In the genomic region with DNA sequence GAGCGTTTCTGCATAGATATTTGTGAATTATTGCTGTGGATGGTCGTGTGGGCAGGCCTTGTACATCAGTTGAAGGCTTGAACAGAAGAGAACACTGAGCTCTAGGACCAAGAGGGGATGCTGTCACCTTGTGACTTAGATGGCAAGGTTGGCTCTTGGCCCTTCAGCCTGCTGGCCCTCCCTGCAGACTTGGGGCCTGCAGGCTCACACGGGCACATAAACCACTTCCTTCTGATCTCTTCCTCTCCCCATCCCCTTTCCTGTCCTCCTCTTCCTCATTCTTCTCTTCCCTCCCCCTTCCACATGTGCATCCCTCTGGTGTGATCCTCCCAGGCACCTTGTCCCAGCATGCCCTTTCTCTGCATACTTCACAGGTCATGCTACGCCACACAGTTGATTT, we compare ENCODE assay signal across 17 mouse cellular contexts.
A peak's percentile ranks its signal among the peaks of the same experiment; 100 is the strongest.
DNase-seq lines count a peak whose midpoint lies in the region; ATAC-seq and TF ChIP-seq lines count a peak whose summit lies in the region.
"Had no signal": no experiment of that assay in that cellular context is flagged by ENCODE, and none has a peak within 500 bp of the region (broad histone marks: within the 10 kb centered on the region; RNA-seq: fewer than 3 reads in every experiment).

No protein-coding gene starts in this region.

- no peak overlapping the region for H3K4me3 ChIP-seq in hindbrain, postnatal 0 days (ENCODE audit: low read length)
- no peak overlapping the region for H3K4me3 ChIP-seq in hindbrain, embryonic 10.5 days
- H3K4me3 ChIP-seq in megakaryocyte, embryonic 14.5 days (replicated peaks), result peak overlapping the region; percentile 19
- H3K4me3 ChIP-seq: embryonic facial prominence, embryonic 12.5 days; forebrain, embryonic 12.5 days; heart, embryonic 12.5 days; hindbrain, embryonic 15.5 days had no signal

- H3K9ac ChIP-seq in hindbrain, postnatal 0 days (replicated peaks; ENCODE audit: low read length), result no peak overlapping the region
- H3K9ac ChIP-seq: embryonic facial prominence, embryonic 12.5 days; forebrain, embryonic 12.5 days; forebrain, postnatal 0 days; heart, embryonic 12.5 days; hindbrain, embryonic 15.5 days had no signal

- no peak for DNase-seq in hindbrain, postnatal 0 days (ENCODE audit: low spot score)
- no peak for DNase-seq in hindbrain, embryonic 10.5 days (ENCODE audit: low spot score)
- DNase-seq in adrenal gland, postnatal 14 days, result no peak
- DNase-seq in cerebellum, adult 11-12 months, result no peak
- no peak for DNase-seq in kidney, postnatal 36 days
- DNase-seq: adrenal gland, postnatal 10 days; cerebellum, adult 8-10 months; cerebellum, postnatal 14 days; forebrain, postnatal 0 days; gastrocnemius, postnatal 14 days; kidney, adult 11 months had no signal

- WGBS in hindbrain, postnatal 0 days, result 86% methylated on average over 4 of the region's 4 CpGs
- WGBS in hindbrain, embryonic 10.5 days, result 84% methylated on average over 4 of the region's 4 CpGs

- no peak for TF ChIP-seq CTCF in hindbrain, postnatal 0 days (IDR thresholded peaks at IDR 0.05; ENCODE audit: low read depth)

- no peaks in the 10 kb centered on the region for H3K9me3 ChIP-seq in hindbrain, postnatal 0 days (ENCODE audit: low read length)
- H3K9me3 ChIP-seq in hindbrain, embryonic 10.5 days, result no peaks in the 10 kb centered on the region
- no peaks in the 10 kb centered on the region for H3K9me3 ChIP-seq in megakaryocyte, embryonic 14.5 days
- H3K9me3 ChIP-seq: embryonic facial prominence, embryonic 12.5 days; forebrain, embryonic 12.5 days; heart, embryonic 12.5 days; hindbrain, embryonic 15.5 days had no signal

- no peaks in the 10 kb centered on the region for H3K4me1 ChIP-seq in hindbrain, postnatal 0 days (ENCODE audit: insufficient read depth, low read length)
- peaks cover 8% of the 10 kb centered on the region; the same call in 1 of the 2 replicates for H3K4me1 ChIP-seq in hindbrain, embryonic 10.5 days (replicated peaks)
- H3K4me1 ChIP-seq in megakaryocyte, embryonic 14.5 days, result peaks cover 95% of the 10 kb centered on the region
- H3K4me1 ChIP-seq: hindbrain, embryonic 15.5 days had no signal

- H3K27me3 ChIP-seq in hindbrain, postnatal 0 days (ENCODE audit: insufficient read depth, low read length), result no peaks in the 10 kb centered on the region
- no peaks in the 10 kb centered on the region for H3K27me3 ChIP-seq in hindbrain, embryonic 10.5 days (ENCODE audit: insufficient read depth, poor library complexity, severe bottlenecking)
- H3K27me3 ChIP-seq in megakaryocyte, embryonic 14.5 days (replicated peaks), result no peaks in the 10 kb centered on the region
- H3K27me3 ChIP-seq: embryonic facial prominence, embryonic 12.5 days; forebrain, embryonic 12.5 days; heart, embryonic 12.5 days; hindbrain, embryonic 15.5 days had no signal

- ATAC-seq in hindbrain, postnatal 0 days, result 0 out of 2 replicates have a peak, but pooled peaks have one; percentile 12
- ATAC-seq in common myeloid progenitor, adult 5-6 weeks (replicated peaks; ENCODE audit: low read depth, poor library complexity, severe bottlenecking), result peak; percentile 43
- ATAC-seq: forebrain, postnatal 0 days had no signal

- H3K36me3 ChIP-seq in hindbrain, postnatal 0 days (ENCODE audit: insufficient read depth, low read length), result no peaks in the 10 kb centered on the region
- peaks cover 19% of the 10 kb centered on the region for H3K36me3 ChIP-seq in hindbrain, embryonic 10.5 days
- peaks cover 89% of the 10 kb centered on the region for H3K36me3 ChIP-seq in megakaryocyte, embryonic 14.5 days (replicated peaks; ENCODE audit: low read length)
- H3K36me3 ChIP-seq: forebrain, embryonic 12.5 days; hindbrain, embryonic 15.5 days had no signal

- no peak overlapping the region for H3K4me2 ChIP-seq in hindbrain, postnatal 0 days (ENCODE audit: low read depth, low read length)
- H3K4me2 ChIP-seq: embryonic facial prominence, embryonic 12.5 days; forebrain, embryonic 12.5 days; heart, embryonic 12.5 days; hindbrain, embryonic 15.5 days had no signal

- H3K27ac ChIP-seq in hindbrain, postnatal 0 days, result no peak overlapping the region
- H3K27ac ChIP-seq in hindbrain, embryonic 10.5 days, result no peak overlapping the region
- H3K27ac ChIP-seq: embryonic facial prominence, embryonic 12.5 days; forebrain, embryonic 12.5 days; hindbrain, embryonic 15.5 days had no signal
